Mouse (Mus musculus) leukemia stem cell, adult 10-12 weeks (primary cell): Measurements from ENCODE around the gene Daw1. TPM values are rescaled to one million over a fixed set of nuclear protein-coding genes. Genes with fewer than 3 reads are reported as not detected.

Source experiments
- polyA plus RNA-seq: library from polyadenylated mRNA; stranded (reverse); fragments of >175 nt; gene quantifications from 2 replicates; pipeline ENCODE4 v1.2.3, GENCODE M21; 2012; ENCODE audit warnings: low replicate concordance

Gene Daw1
- polyA plus RNA-seq, result not detected in 2 replicates

GRCm38 (mm10) chr1:83159603-83160002 is at the start of gene Daw1:
TSS of gene Daw1 (plus strand) at chr1:83159752.

GRCm38 (mm10) chr1:83116447-83117137 is 43.0 kb upstream of the Daw1 start, which contains the start of gene Ccl20:
TSS of gene Ccl20 (plus strand) at chr1:83116766.

Other genes with a start within 250 kb of the Daw1 start
- gene A030005L19Rik, start 246.4 kb upstream of the Daw1 start, polyA plus RNA-seq, result 0.24 and 0.71 TPM in 2 replicates
- gene A030014E15Rik, start 234.8 kb upstream of the Daw1 start, polyA plus RNA-seq, result not detected in 2 replicates
- gene Gm6217, start 228.4 kb upstream of the Daw1 start, polyA plus RNA-seq, result not detected in 2 replicates
- gene A030003K21Rik, start 216.4 kb upstream of the Daw1 start, polyA plus RNA-seq, result not detected in 2 replicates
- gene Gm7544, start 203.7 kb upstream of the Daw1 start, polyA plus RNA-seq, result not detected in 2 replicates
- not detected in 2 replicates for gene Gm47955, start 199.5 kb upstream of the Daw1 start, polyA plus RNA-seq
- not detected in 2 replicates for gene Gm47959, start 159.2 kb upstream of the Daw1 start, polyA plus RNA-seq
- 0.09 TPM in 1 of 2 replicates, not detected in the other for gene Slc19a3, start 121.3 kb upstream of the Daw1 start, polyA plus RNA-seq
- gene Krtap28-10, start 117.3 kb upstream of the Daw1 start, polyA plus RNA-seq, result not detected in 2 replicates
- gene Gm47969, start 114.8 kb upstream of the Daw1 start, polyA plus RNA-seq, result not detected in 2 replicates
- gene A030005K14Rik, start 100.4 kb upstream of the Daw1 start, polyA plus RNA-seq, result not detected in 2 replicates
- not detected in 2 replicates for gene Krtap28-13, start 98.8 kb upstream of the Daw1 start, polyA plus RNA-seq
- not detected in 2 replicates for gene Ccl20, start 43.0 kb upstream of the Daw1 start, polyA plus RNA-seq
- gene Sphkap, start 248.4 kb downstream of the Daw1 start, polyA plus RNA-seq, result 0.07 TPM in 1 of 2 replicates, not detected in the other